Mouse (Mus musculus): ENCODE measurements around the gene Tubb4b. TPM values are rescaled to one million over a fixed set of nuclear protein-coding genes. Genes with fewer than 3 reads are reported as not detected.

Gene Tubb4b
- polyA plus RNA-seq (2014; fragmentation: Illumina TruSeq; extraction: RNeasy Lipid Tissue Mini Kit (QIAGEN cat#74804); ENCODE audit: low read depth, low replicate concordance): 224 TPM

DNA sequence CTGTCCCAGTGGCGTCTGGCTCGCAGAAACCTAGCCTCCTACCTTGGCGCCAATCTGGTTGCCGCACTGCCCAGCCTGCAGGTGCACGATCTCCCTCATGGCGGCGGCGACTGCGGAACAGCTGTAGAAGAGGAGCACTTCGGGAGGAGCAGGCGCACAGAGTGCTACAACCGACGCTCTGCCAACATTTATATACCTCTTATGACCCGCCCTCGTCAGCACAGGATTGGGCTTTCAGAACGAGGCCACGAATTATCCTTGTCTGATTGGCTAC, at the start of gene Tubb4b:
Gene Tubb4b, minus strand, starts transcription at position 211 of the 274 bp plus-strand sequence.

GRCm38 (mm10) chr2:25271827-25272511, 47.5 kb upstream of the Tubb4b start, which contains the start of the genes Ssna1 and Anapc2:
Gene Ssna1, minus strand, starts transcription at chr2:25272438.
Gene Anapc2, plus strand, starts transcription at chr2:25272478.

GRCm38 (mm10) chr2:25262291-25262767, 37.8 kb upstream of the Tubb4b start, which contains the start of gene Tprn:
Gene Tprn, plus strand, starts transcription at chr2:25262618.

DNA sequence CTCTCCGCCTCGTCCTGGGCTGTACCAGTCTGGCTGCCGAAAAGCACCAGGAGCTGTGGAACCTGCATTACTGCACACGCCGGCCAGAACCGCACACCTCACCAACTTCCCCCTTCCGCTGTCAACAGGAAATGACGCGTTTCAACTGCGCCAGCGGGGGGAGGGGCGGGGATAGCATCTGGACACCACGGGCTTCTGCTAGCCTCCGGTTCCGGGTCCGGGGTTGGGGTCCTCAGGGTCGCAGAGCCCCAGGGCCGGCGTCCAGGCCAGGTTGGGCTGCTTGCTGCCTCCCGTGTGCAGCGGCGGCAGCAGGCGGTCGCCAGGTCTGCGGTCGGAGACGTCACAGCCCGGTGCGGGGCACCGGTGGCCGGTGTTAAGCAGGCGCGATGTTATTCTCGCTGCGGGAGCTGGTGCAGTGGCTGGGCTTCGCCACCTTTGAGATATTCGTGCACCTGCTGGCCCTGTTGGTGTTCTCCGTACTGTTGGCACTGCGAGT, 30.8 kb upstream of the Tubb4b start, which contains the start of gene Tmem203:
Gene Tmem203, plus strand, starts transcription at position 156 of the 496 bp plus-strand sequence.

GRCm38 (mm10) chr2:25246183-25247072, 21.9 kb upstream of the Tubb4b start, which contains the start of gene AL732309.1:
Gene AL732309.1, minus strand, starts transcription at chr2:25246863.

DNA sequence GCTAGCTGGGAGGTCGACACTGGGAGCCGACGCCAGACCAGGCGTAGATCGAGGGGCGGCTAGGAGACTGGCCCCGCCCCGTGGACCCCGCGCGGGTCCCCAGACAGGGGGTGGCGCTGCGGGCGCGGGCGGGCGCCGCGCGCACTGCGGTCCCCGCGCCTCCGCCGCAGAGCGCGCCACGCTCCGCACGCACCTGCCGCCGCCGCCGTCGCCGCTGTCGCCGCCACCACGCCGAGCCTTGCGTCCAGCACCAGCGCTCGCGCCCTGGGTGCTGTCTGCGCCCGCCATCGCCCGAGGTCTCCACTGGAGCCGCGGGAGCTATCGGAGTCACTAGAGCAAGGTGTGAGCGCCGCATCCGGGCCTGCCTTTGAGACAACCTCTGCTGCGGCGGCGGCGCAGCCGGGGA, 17.6 kb upstream of the Tubb4b start, which contains the start of the genes Rnf208 and Cysrt1:
Gene Rnf208, plus strand, starts transcription at position 155 of the 406 bp plus-strand sequence.
Gene Cysrt1, minus strand, starts transcription at position 352 of the 406 bp plus-strand sequence.

DNA sequence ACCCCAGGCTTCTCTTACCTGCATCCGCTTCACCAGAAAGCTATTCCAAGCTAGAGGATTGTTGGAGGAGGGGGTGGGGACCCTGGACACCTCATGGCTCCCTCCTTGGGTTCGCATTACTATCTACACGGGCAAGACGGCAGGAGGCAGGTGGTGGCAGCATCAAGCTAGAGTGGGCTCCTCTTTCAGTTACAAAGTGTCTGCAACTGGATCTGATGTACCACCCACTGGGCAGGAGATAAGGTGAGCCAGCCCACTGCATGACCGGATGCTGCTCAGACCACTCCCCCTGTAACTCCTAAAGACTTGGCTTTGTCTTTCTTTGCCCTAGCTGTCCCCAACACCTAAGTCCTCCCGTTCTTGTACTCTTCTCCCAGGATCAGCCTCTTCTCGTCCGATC, 12.1 kb upstream of the Tubb4b start, which contains the start of gene Rnf224:
Gene Rnf224, minus strand, starts transcription at position 174 of the 400 bp plus-strand sequence.

GRCm38 (mm10) chr2:25234050-25234449, 9.5 kb upstream of the Tubb4b start, which contains the start of gene Slc34a3:
Gene Slc34a3, minus strand, starts transcription at chr2:25234364.

DNA sequence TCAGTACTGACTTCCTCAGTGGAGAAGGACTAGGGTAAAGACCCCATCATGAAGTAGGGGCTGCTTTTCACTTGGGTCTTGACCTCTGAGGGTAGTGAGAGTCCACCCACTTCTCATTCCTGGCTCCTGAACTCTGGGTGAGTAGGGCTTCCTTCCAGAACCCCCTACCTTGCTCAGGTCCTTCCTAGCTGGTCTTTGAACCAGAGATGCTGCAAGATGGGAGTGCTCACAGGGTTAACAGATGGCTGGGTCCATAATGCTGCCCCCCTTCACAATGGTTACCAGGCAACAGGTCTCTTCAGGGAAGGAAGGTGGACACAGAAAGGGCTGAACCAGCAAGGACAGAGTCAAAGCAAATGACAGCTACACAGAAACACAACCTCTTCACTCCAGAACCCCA, 6.1 kb downstream of the Tubb4b start, which contains the start of gene Fam166a:
Gene Fam166a, plus strand, starts transcription at position 301 of the 400 bp plus-strand sequence.

GRCm38 (mm10) chr2:25214444-25214843, 10.1 kb downstream of the Tubb4b start, which contains the start of gene Stpg3:
Gene Stpg3, minus strand, starts transcription at chr2:25214637.

DNA sequence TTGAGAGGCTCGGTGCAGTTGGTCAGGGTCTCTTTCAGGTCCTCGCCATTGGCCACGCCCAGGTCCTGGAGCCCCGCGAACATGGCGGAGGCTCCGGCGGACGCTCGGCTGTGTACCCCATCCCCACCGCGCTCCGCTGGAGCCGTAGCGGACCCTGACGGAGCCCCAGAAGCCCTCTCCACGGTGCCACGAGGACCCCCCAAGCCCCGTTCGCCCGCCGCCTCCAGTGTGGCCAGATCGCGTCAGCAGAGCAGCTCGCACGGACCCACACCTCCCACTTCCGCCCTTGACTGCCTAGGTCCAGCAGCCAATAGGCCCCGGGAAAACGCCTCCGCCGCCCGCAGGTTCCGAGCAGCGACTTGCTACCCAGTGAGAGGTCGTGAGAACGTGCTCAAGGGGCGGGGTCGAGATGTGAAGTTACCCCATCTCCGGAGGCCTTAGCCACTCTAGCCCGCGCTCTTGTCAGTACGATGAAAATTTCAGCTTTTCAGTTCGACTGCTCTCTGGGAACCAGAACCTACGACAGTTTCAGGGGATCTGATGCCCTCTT, 13.3 kb downstream of the Tubb4b start, which contains the start of gene Nelfb:
Gene Nelfb, minus strand, starts transcription at position 369 of the 550 bp plus-strand sequence.

GRCm38 (mm10) chr2:25196172-25196954, 28.1 kb downstream of the Tubb4b start, which contains the start of gene Tor4a:
Gene Tor4a, minus strand, starts transcription at chr2:25196886.

DNA sequence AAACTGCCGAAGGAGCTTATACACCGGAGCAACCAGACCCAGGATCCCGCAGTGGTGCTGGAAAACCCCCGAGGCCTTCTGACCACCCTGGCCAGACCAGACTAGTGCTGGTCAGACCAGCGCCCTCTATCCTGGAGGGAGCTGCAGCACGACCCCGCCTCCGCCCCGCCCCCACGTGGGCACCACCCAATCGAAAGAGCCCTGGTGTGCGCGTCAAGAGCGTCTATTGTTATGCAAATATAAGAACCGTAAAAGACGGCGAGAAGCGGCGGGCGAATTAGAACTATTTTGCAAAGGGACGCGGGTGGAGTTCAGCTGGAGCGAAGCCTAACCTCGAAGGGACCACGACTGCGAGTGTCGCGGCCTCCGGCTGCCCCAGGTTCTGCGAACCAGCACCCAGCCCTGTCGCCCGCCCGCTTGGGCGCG, 44.0 kb downstream of the Tubb4b start, which contains the start of gene Nrarp:
Gene Nrarp, plus strand, starts transcription at position 281 of the 426 bp plus-strand sequence.

Other genes with a start within 250 kb of the Tubb4b start
- gene Mrpl41, start 249.6 kb downstream of the Tubb4b start, polyA plus RNA-seq (2014; fragmentation: Illumina TruSeq; extraction: RNeasy Lipid Tissue Mini Kit (QIAGEN cat#74804); ENCODE audit: low read depth, low replicate concordance): 91.4 TPM
- 24.9 TPM for gene Pnpla7, start 248.7 kb downstream of the Tubb4b start, polyA plus RNA-seq (2014; fragmentation: Illumina TruSeq; extraction: RNeasy Lipid Tissue Mini Kit (QIAGEN cat#74804); ENCODE audit: low read depth, low replicate concordance)
- 187 TPM for gene Nsmf, start 170.3 kb downstream of the Tubb4b start, polyA plus RNA-seq (2014; fragmentation: Illumina TruSeq; extraction: RNeasy Lipid Tissue Mini Kit (QIAGEN cat#74804); ENCODE audit: low read depth, low replicate concordance)
- gene Entpd8, start 144.4 kb downstream of the Tubb4b start, polyA plus RNA-seq (2014; fragmentation: Illumina TruSeq; extraction: RNeasy Lipid Tissue Mini Kit (QIAGEN cat#74804); ENCODE audit: low read depth, low replicate concordance): 3.4 TPM
- 0.26 TPM for gene Noxa1, start 129.6 kb downstream of the Tubb4b start, polyA plus RNA-seq (2014; fragmentation: Illumina TruSeq; extraction: RNeasy Lipid Tissue Mini Kit (QIAGEN cat#74804); ENCODE audit: low read depth, low replicate concordance)
- gene Nrarp, start 43.9 kb downstream of the Tubb4b start, polyA plus RNA-seq (2014; fragmentation: Illumina TruSeq; extraction: RNeasy Lipid Tissue Mini Kit (QIAGEN cat#74804); ENCODE audit: low read depth, low replicate concordance): 6.2 TPM
- gene Tor4a, start 27.8 kb downstream of the Tubb4b start, polyA plus RNA-seq (2014; fragmentation: Illumina TruSeq; extraction: RNeasy Lipid Tissue Mini Kit (QIAGEN cat#74804); ENCODE audit: low read depth, low replicate concordance): 24.7 TPM
- 43.3 TPM for gene Nelfb, start 13.2 kb downstream of the Tubb4b start, polyA plus RNA-seq (2014; fragmentation: Illumina TruSeq; extraction: RNeasy Lipid Tissue Mini Kit (QIAGEN cat#74804); ENCODE audit: low read depth, low replicate concordance)
- 1.8 TPM for gene Stpg3, start 10.1 kb downstream of the Tubb4b start, polyA plus RNA-seq (2014; fragmentation: Illumina TruSeq; extraction: RNeasy Lipid Tissue Mini Kit (QIAGEN cat#74804); ENCODE audit: low read depth, low replicate concordance)
- 6.7 TPM for gene Fam166a, start 6.0 kb downstream of the Tubb4b start, polyA plus RNA-seq (2014; fragmentation: Illumina TruSeq; extraction: RNeasy Lipid Tissue Mini Kit (QIAGEN cat#74804); ENCODE audit: low read depth, low replicate concordance)
- gene Slc34a3, start 9.7 kb upstream of the Tubb4b start, polyA plus RNA-seq (2014; fragmentation: Illumina TruSeq; extraction: RNeasy Lipid Tissue Mini Kit (QIAGEN cat#74804); ENCODE audit: low read depth, low replicate concordance): not detected
- gene Rnf224, start 12.1 kb upstream of the Tubb4b start, polyA plus RNA-seq (2014; fragmentation: Illumina TruSeq; extraction: RNeasy Lipid Tissue Mini Kit (QIAGEN cat#74804); ENCODE audit: low read depth, low replicate concordance): not detected
- gene Rnf208, start 17.6 kb upstream of the Tubb4b start, polyA plus RNA-seq (2014; fragmentation: Illumina TruSeq; extraction: RNeasy Lipid Tissue Mini Kit (QIAGEN cat#74804); ENCODE audit: low read depth, low replicate concordance): 6.8 TPM
- gene Cysrt1, start 17.8 kb upstream of the Tubb4b start, polyA plus RNA-seq (2014; fragmentation: Illumina TruSeq; extraction: RNeasy Lipid Tissue Mini Kit (QIAGEN cat#74804); ENCODE audit: low read depth, low replicate concordance): 0.38 TPM
- gene AL732309.1, start 22.2 kb upstream of the Tubb4b start, polyA plus RNA-seq (2014; fragmentation: Illumina TruSeq; extraction: RNeasy Lipid Tissue Mini Kit (QIAGEN cat#74804); ENCODE audit: low read depth, low replicate concordance): 13.6 TPM
- 27.6 TPM for gene Tmem203, start 30.7 kb upstream of the Tubb4b start, polyA plus RNA-seq (2014; fragmentation: Illumina TruSeq; extraction: RNeasy Lipid Tissue Mini Kit (QIAGEN cat#74804); ENCODE audit: low read depth, low replicate concordance)
- gene Tprn, start 37.9 kb upstream of the Tubb4b start, polyA plus RNA-seq (2014; fragmentation: Illumina TruSeq; extraction: RNeasy Lipid Tissue Mini Kit (QIAGEN cat#74804); ENCODE audit: low read depth, low replicate concordance): 11.7 TPM
- gene Ssna1, start 47.7 kb upstream of the Tubb4b start, polyA plus RNA-seq (2014; fragmentation: Illumina TruSeq; extraction: RNeasy Lipid Tissue Mini Kit (QIAGEN cat#74804); ENCODE audit: low read depth, low replicate concordance): 57.4 TPM
- 70.9 TPM for gene Anapc2, start 47.8 kb upstream of the Tubb4b start, polyA plus RNA-seq (2014; fragmentation: Illumina TruSeq; extraction: RNeasy Lipid Tissue Mini Kit (QIAGEN cat#74804); ENCODE audit: low read depth, low replicate concordance)
- 2.1 TPM for gene Tmem210, start 63.4 kb upstream of the Tubb4b start, polyA plus RNA-seq (2014; fragmentation: Illumina TruSeq; extraction: RNeasy Lipid Tissue Mini Kit (QIAGEN cat#74804); ENCODE audit: low read depth, low replicate concordance)
- 2.9 TPM for gene Lrrc26, start 65.2 kb upstream of the Tubb4b start, polyA plus RNA-seq (2014; fragmentation: Illumina TruSeq; extraction: RNeasy Lipid Tissue Mini Kit (QIAGEN cat#74804); ENCODE audit: low read depth, low replicate concordance)
- not detected for gene Grin1, start 94.5 kb upstream of the Tubb4b start, polyA plus RNA-seq (2014; fragmentation: Illumina TruSeq; extraction: RNeasy Lipid Tissue Mini Kit (QIAGEN cat#74804); ENCODE audit: low read depth, low replicate concordance)
- gene Man1b1, start 107.6 kb upstream of the Tubb4b start, polyA plus RNA-seq (2014; fragmentation: Illumina TruSeq; extraction: RNeasy Lipid Tissue Mini Kit (QIAGEN cat#74804); ENCODE audit: low read depth, low replicate concordance): 44.1 TPM
- 15.5 TPM for gene Dpp7, start 131.7 kb upstream of the Tubb4b start, polyA plus RNA-seq (2014; fragmentation: Illumina TruSeq; extraction: RNeasy Lipid Tissue Mini Kit (QIAGEN cat#74804); ENCODE audit: low read depth, low replicate concordance)
- 26.4 TPM for gene Uap1l1, start 141.0 kb upstream of the Tubb4b start, polyA plus RNA-seq (2014; fragmentation: Illumina TruSeq; extraction: RNeasy Lipid Tissue Mini Kit (QIAGEN cat#74804); ENCODE audit: low read depth, low replicate concordance)
- 1.5 TPM for gene Sapcd2, start 147.6 kb upstream of the Tubb4b start, polyA plus RNA-seq (2014; fragmentation: Illumina TruSeq; extraction: RNeasy Lipid Tissue Mini Kit (QIAGEN cat#74804); ENCODE audit: low read depth, low replicate concordance)
- gene Entpd2, start 171.2 kb upstream of the Tubb4b start, polyA plus RNA-seq (2014; fragmentation: Illumina TruSeq; extraction: RNeasy Lipid Tissue Mini Kit (QIAGEN cat#74804); ENCODE audit: low read depth, low replicate concordance): 47.9 TPM
- gene Npdc1, start 174.6 kb upstream of the Tubb4b start, polyA plus RNA-seq (2014; fragmentation: Illumina TruSeq; extraction: RNeasy Lipid Tissue Mini Kit (QIAGEN cat#74804); ENCODE audit: low read depth, low replicate concordance): 94.7 TPM
- 0.61 TPM for gene Fut7, start 198.6 kb upstream of the Tubb4b start, polyA plus RNA-seq (2014; fragmentation: Illumina TruSeq; extraction: RNeasy Lipid Tissue Mini Kit (QIAGEN cat#74804); ENCODE audit: low read depth, low replicate concordance)
- gene Abca2, start 204.0 kb upstream of the Tubb4b start, polyA plus RNA-seq (2014; fragmentation: Illumina TruSeq; extraction: RNeasy Lipid Tissue Mini Kit (QIAGEN cat#74804); ENCODE audit: low read depth, low replicate concordance): 204 TPM
- 34.4 TPM for gene Clic3, start 232.1 kb upstream of the Tubb4b start, polyA plus RNA-seq (2014; fragmentation: Illumina TruSeq; extraction: RNeasy Lipid Tissue Mini Kit (QIAGEN cat#74804); ENCODE audit: low read depth, low replicate concordance)
- 79.8 TPM for gene Paxx, start 236.4 kb upstream of the Tubb4b start, polyA plus RNA-seq (2014; fragmentation: Illumina TruSeq; extraction: RNeasy Lipid Tissue Mini Kit (QIAGEN cat#74804); ENCODE audit: low read depth, low replicate concordance)
- 1,188 TPM for gene Ptgds, start 245.3 kb upstream of the Tubb4b start, polyA plus RNA-seq (2014; fragmentation: Illumina TruSeq; extraction: RNeasy Lipid Tissue Mini Kit (QIAGEN cat#74804); ENCODE audit: low read depth, low replicate concordance)